Mouse (Mus musculus) heart, adult 2 months (tissue): Measurements from ENCODE around the gene Gdf15.
A peak's percentile ranks its signal among the peaks of the same experiment; 100 is the strongest.

ENCODE experiments used
- CTCF ChIP-seq: fragments of 200-600 bp; IDR thresholded peaks from 2 replicates; pipeline ENCODE4 v1.8.1; 2022; ENCODE audit warnings: antibody characterized with exemption, mild to moderate bottlenecking, moderate library complexity
- EP300 ChIP-seq: fragments of 200-500 bp; IDR thresholded peaks from 2 replicates; pipeline ENCODE4 v1.6.1; 2011; ENCODE audit warnings: low read depth, low read length, control low read depth; ENCODE audit not compliant: insufficient read depth

DNA sequence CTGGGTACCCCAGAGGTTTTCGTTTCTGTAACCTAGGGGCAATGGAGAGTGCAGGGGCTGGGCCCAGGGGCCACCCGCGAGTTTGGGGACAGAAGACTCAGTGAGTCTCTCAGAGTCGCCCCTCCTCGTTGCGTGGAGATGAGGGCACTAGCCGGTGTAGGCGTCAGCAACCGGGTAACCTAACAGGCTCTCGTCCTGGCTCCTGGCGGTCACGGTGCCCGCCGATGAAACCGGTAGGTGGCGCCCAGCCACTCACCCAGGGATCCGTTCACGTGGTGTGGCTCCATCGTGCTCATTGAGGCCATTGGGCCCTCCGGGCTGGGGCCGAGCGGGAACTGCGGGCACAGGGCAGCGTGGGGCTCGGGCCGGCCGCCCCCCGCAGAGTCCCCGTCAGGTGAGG is 34.0 kb downstream of the Gdf15 start:
- peak; percentile 79 for TF ChIP-seq CTCF
- no peak for TF ChIP-seq EP300
